Mouse (Mus musculus): ENCODE results near the gene Usp53. TPM values are rescaled to one million over a fixed set of nuclear protein-coding genes. Genes with fewer than 3 reads are reported as not detected.

Usp53 gene
- 10 to 100 TPM in 1 of 2 experiments, 1 to 10 TPM in 1; 8.3 to 14.1 TPM for total RNA-seq (2023)

DNA sequence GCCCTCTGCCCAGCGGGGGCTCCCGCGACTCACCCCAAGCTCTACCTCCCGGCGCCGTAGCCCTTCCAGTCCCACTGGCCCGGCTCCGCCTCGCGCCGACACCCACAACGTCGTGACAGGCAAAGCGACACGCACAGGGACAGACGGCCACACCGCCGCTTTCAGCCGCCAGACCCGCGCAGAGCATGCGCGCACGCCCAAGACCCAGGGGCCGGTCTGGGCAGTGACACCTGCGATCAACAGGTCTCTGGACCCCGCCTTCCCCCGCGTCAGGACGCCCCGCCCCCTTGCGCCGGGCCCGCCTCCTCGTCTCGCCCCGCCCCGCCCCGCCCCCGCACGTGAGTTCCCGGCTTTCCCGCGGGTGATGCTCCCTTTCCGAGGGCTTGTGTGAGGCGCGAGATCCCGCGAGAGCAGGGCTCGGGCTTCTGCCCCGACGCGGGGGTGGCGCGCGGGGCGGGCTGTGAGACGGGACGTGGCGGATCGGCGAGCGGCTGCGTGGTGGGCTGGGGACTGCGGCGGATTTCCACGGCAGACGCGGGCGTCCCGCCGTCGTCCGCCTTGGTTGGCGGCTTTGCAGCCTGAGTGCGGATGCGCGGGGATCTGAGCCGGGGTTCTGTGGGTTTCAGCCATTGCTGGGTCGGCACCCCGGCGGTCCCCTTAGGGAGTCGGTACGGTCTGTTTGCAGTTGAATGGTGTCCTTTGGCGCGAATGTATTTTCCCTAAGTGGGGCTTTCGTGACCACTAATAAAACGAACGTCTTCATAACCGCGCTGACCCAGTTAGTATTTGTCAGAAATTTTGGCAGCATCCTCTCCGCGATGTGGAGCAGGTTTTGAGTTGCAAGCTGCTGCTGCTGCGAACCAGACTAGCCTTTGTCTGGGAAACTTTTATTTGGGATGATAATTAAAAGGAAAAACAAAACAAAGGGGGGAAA lies at the start of gene Usp53:
Gene Usp53, minus strand, starts transcription at position 262 of the 934 bp plus-strand sequence.

DNA sequence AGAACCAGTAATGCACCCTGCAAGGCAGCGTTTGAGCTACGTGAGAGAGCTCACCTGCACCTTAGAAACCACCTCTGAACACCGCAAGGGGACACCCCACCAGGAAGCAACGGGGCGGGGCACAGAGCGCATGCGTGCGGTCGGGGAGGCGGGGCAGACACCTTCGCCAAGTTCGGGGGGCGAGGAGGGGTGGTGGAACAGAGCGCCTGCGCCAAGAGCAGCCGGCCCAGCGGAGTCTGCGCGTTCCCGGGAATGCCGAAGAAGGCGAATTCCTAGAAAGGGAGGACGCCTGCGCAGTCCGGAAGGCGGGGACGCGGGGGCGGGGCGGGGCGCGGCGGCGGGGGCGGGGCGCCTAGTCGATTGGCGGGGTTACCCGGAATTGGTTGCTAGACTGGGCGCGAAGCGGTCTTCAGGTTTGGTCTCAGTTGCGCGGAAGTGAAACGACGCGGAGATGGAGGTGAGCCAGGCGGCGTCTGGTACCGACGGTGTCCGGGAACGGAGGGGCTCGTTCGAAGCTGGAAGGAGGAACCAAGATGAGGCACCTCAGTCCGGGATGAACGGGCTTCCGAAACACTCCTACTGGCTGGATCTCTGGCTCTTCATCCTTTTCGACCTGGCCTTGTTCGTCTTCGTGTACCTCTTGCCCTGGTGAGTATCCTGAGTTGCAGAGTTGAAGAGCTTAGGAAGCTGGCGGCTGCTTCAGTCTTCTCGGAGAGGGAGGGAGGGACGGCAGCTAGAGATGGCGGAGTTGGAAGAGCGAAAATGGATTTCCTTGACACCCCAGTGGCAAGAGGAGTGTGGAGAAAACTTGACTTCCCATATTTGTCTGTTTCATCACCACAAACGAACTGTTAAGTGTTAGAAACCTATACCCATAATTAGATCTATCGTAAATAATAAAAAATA lies 60.0 kb downstream of the Usp53 start, which contains the start of gene 1810037I17Rik:
Gene 1810037I17Rik, plus strand, starts transcription at position 195 of the 906 bp plus-strand sequence.

DNA sequence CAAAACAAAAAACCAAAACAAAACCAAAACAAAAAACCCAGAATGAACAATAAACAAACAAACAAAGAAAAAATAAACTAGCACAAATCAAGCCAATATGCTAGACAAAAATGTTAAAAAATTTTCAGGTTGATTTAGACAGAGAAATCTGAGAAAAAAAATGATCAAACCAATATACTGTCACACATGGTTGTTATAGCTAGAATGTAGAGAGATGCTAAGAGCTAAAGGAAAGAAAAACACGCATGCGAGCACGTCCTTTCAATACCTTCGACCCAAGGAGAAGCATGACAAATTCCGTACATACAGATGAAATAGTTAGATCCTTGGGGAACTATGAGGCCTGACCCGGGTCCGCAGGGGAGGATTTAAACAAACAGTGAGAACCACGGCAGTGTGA lies 65.0 kb downstream of the Usp53 start, which contains the start of gene Gm10959:
Gene Gm10959, minus strand, starts transcription at position 101 of the 400 bp plus-strand sequence.

GRCm38 (mm10) chr3:122894772-122895171 lies 89.5 kb downstream of the Usp53 start, which contains the start of gene Fabp2:
TSS of gene Fabp2 (plus strand) at chr3:122895072.

Other genes starting within 250 kb of the Usp53 start
- gene Fabp2, start 89.4 kb downstream of the Usp53 start, total RNA-seq (2023): not detected
- gene Gm10959, start 65.2 kb downstream of the Usp53 start, total RNA-seq (2023): not detected
- 10 to 100 TPM; 48.5 to 54.8 TPM for gene 1810037I17Rik, start 60.3 kb downstream of the Usp53 start, total RNA-seq (2023)
- gene Myoz2, start 50.5 kb upstream of the Usp53 start, total RNA-seq (2023): not detected

Measured in neutrophil, adult 83 days (primary cell).